Mouse (Mus musculus): ENCODE results near the gene Ccdc71l. TPM values are rescaled to one million over a fixed set of nuclear protein-coding genes. Genes with fewer than 3 reads are reported as not detected.

Ccdc71l gene
- polyA plus RNA-seq, 1 experiment: 17.5 TPM

GRCm38 (mm10) chr12:32379731-32380130 is 1.2 kb downstream of the Ccdc71l start:
- H3K27ac ChIP-seq (ENCODE audit: insufficient read depth, low read length): peak overlapping the region; percentile 96
- H3K4me3 ChIP-seq (ENCODE audit: extremely low read depth, insufficient read depth, insufficient read length): peak overlapping the region; percentile 95
- no peak for DNase-seq (ENCODE audit: low read depth in 1 of 2, low spot score in 2 of 2)
- peaks cover 7% of the 10 kb centered on the region for H3K4me1 ChIP-seq (ENCODE audit: control insufficient read depth, insufficient read depth, insufficient read length)
- H3K36me3 ChIP-seq (ENCODE audit: control insufficient read depth, insufficient read depth, low read length): peaks cover 2% of the 10 kb centered on the region; the same call in 1 of the 2 replicates
- no peak for TF ChIP-seq POLR2A (IDR thresholded peaks at IDR 0.05; ENCODE audit: low read depth, low read length)
- no peak for TF ChIP-seq CTCF (IDR thresholded peaks at IDR 0.05; ENCODE audit: extremely low read depth, insufficient read depth, insufficient read length, insufficient replicate concordance)
- 1% methylated on average over 28 of the region's 28 CpGs for WGBS
- H3K27me3 ChIP-seq (ENCODE audit: control insufficient read depth, insufficient read depth, low read length): no peaks in the 10 kb centered on the region

DNA sequence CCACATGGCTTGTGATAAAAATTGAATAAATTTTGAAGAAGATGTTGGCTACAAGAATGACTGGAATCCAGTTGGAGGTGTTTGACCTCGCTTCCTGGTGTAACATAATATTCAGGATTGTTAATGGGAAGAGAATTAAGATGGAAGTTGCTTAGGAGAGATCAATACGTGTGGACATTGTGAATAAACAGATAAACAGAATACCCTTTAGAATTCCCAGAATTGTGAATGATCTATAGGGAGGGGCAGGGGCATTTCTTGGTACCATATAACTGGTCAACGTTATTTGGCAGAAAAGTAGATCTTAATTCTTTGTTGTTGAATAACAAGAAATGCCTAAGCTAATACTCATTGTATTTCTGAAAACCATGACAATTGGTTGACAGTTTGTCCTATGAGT is 2.0 kb downstream of the Ccdc71l start:
- 77% methylated on average over 3 of the region's 3 CpGs for WGBS

GRCm38 (mm10) chr12:32381011-32381410 is 2.5 kb downstream of the Ccdc71l start:
- TF ChIP-seq POLR2A (IDR thresholded peaks at IDR 0.05; ENCODE audit: low read depth, low read length) (no peak), CTCF (IDR thresholded peaks at IDR 0.05; ENCODE audit: extremely low read depth, insufficient read depth, insufficient read length, insufficient replicate concordance) (no peak)
- H3K36me3 ChIP-seq (ENCODE audit: control insufficient read depth, insufficient read depth, low read length): peaks cover 2% of the 10 kb centered on the region; the same call in 1 of the 2 replicates
- H3K27me3 ChIP-seq (ENCODE audit: control insufficient read depth, insufficient read depth, low read length): no peaks in the 10 kb centered on the region
- 89% methylated on average over 2 of the region's 2 CpGs for WGBS
- H3K27ac ChIP-seq (ENCODE audit: insufficient read depth, low read length): no peak overlapping the region
- H3K4me3 ChIP-seq (ENCODE audit: extremely low read depth, insufficient read depth, insufficient read length): peak overlapping the region; percentile 26
- DNase-seq (ENCODE audit: low read depth in 1 of 2, low spot score in 2 of 2): no peak
- H3K4me1 ChIP-seq (ENCODE audit: control insufficient read depth, insufficient read depth, insufficient read length): peaks cover 2% of the 10 kb centered on the region

More for the DNA sequence above, 2.0 kb downstream of the Ccdc71l start:
- TF ChIP-seq CTCF (IDR thresholded peaks at IDR 0.05; ENCODE audit: extremely low read depth, insufficient read depth, insufficient read length, insufficient replicate concordance): no peak
- no peak for TF ChIP-seq POLR2A (IDR thresholded peaks at IDR 0.05; ENCODE audit: low read depth, low read length)
- Histone ChIP-seq H3K27ac (ENCODE audit: insufficient read depth, low read length) (no peak overlapping the region), H3K36me3 (ENCODE audit: control insufficient read depth, insufficient read depth, low read length) (peaks cover 2% of the 10 kb centered on the region; the same call in 1 of the 2 replicates), H3K4me3 (ENCODE audit: extremely low read depth, insufficient read depth, insufficient read length) (peak overlapping the region; percentile 27; the same call in 1 of the 2 replicates), H3K4me1 (ENCODE audit: control insufficient read depth, insufficient read depth, insufficient read length) (peaks cover 2% of the 10 kb centered on the region), H3K27me3 (ENCODE audit: control insufficient read depth, insufficient read depth, low read length) (no peaks in the 10 kb centered on the region)
- no peak for DNase-seq (ENCODE audit: low read depth in 1 of 2, low spot score in 2 of 2)

DNA sequence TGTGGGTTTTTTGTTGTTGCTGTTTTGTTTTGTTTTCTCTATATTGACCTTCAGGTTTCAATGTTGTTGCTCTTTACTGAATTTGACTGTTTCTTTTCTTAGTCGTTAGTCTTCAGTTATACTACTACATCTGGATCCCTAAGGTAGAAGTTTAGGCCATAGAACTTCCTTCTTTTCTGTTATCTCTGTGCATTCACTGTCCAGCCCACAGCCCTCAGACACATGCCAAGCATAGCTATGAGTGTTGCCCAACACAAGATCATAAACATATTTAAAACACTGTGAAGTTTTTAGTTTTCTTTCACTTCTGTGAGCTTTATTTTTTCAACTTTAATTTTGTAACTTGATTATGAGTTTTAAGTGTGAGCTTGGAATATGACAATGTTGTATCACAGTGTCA is 41.0 kb downstream of the Ccdc71l start:
- TF ChIP-seq CTCF (IDR thresholded peaks at IDR 0.05; ENCODE audit: extremely low read depth, insufficient read depth, insufficient read length, insufficient replicate concordance) (no peak), POLR2A (IDR thresholded peaks at IDR 0.05; ENCODE audit: low read depth, low read length) (no peak)
- Histone ChIP-seq H3K4me3 (ENCODE audit: extremely low read depth, insufficient read depth, insufficient read length) (no peak overlapping the region), H3K4me1 (ENCODE audit: control insufficient read depth, insufficient read depth, insufficient read length) (no peaks in the 10 kb centered on the region), H3K27me3 (ENCODE audit: control insufficient read depth, insufficient read depth, low read length) (no peaks in the 10 kb centered on the region), H3K36me3 (ENCODE audit: control insufficient read depth, insufficient read depth, low read length) (no peaks in the 10 kb centered on the region), H3K27ac (ENCODE audit: insufficient read depth, low read length) (no peak overlapping the region)
- 29% methylated on average over 1 of the region's 1 CpGs for WGBS
- DNase-seq (ENCODE audit: low read depth in 1 of 2, low spot score in 2 of 2): no peak

GRCm38 (mm10) chr12:32427832-32428231 is 49.3 kb downstream of the Ccdc71l start:
- no peak for DNase-seq (ENCODE audit: low read depth in 1 of 2, low spot score in 2 of 2)
- H3K36me3 ChIP-seq (ENCODE audit: control insufficient read depth, insufficient read depth, low read length): no peaks in the 10 kb centered on the region
- no peak for TF ChIP-seq CTCF (IDR thresholded peaks at IDR 0.05; ENCODE audit: extremely low read depth, insufficient read depth, insufficient read length, insufficient replicate concordance)
- H3K4me1 ChIP-seq (ENCODE audit: control insufficient read depth, insufficient read depth, insufficient read length): no peaks in the 10 kb centered on the region
- H3K27me3 ChIP-seq (ENCODE audit: control insufficient read depth, insufficient read depth, low read length): no peaks in the 10 kb centered on the region
- H3K27ac ChIP-seq (ENCODE audit: insufficient read depth, low read length): no peak overlapping the region
- H3K4me3 ChIP-seq (ENCODE audit: extremely low read depth, insufficient read depth, insufficient read length): no peak overlapping the region

DNA sequence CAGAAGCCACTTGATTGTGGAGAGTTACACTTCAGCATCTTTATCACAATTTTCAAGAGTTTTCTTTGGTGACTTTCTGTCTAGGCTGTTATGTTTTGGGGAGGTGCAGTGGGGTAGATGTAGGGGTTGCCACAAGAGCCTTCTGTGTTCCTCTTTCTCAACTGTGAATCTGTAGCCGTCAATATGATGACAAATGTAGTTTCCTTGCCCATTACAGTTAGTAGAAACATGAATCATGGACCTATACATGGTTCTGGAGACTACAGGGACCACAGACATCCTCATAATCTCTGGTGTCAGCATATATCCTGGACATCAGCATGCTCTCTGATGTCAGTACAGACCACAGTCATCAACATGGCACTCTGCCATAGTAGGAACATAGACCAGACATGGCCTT is 52.5 kb downstream of the Ccdc71l start:
- DNase-seq (ENCODE audit: low read depth in 1 of 2, low spot score in 2 of 2): no peak
- Histone ChIP-seq H3K4me3 (ENCODE audit: extremely low read depth, insufficient read depth, insufficient read length) (no peak overlapping the region), H3K27me3 (ENCODE audit: control insufficient read depth, insufficient read depth, low read length) (no peaks in the 10 kb centered on the region), H3K36me3 (ENCODE audit: control insufficient read depth, insufficient read depth, low read length) (no peaks in the 10 kb centered on the region), H3K27ac (ENCODE audit: insufficient read depth, low read length) (no peak overlapping the region), H3K4me1 (ENCODE audit: control insufficient read depth, insufficient read depth, insufficient read length) (no peaks in the 10 kb centered on the region)
- WGBS: 9% methylated on average over 1 of the region's 1 CpGs
- TF ChIP-seq CTCF (IDR thresholded peaks at IDR 0.05; ENCODE audit: extremely low read depth, insufficient read depth, insufficient read length, insufficient replicate concordance): no peak
- TF ChIP-seq POLR2A (IDR thresholded peaks at IDR 0.05; ENCODE audit: low read depth, low read length): no peak

Other genes starting within 250 kb of the Ccdc71l start
- 14.3 and 19.5 TPM in 2 replicates for gene Pik3cg, start 170.0 kb upstream of the Ccdc71l start, polyA plus RNA-seq (2012; rRNA removed)

Measured in spleen, adult 2 months (tissue).